Mouse (Mus musculus): ENCODE results near the gene Lcat. TPM values are rescaled to one million over a fixed set of nuclear protein-coding genes. Genes with fewer than 3 reads are reported as not detected.

The Lcat gene
- polyA plus RNA-seq, 1 experiment from 2014 or later: 1.3 TPM

- H3K27ac ChIP-seq: peak overlapping the region; percentile 95
- peaks cover 46% of the 10 kb centered on the region for H3K4me1 ChIP-seq (replicated peaks)
- no peaks in the 10 kb centered on the region for H3K9me3 ChIP-seq (replicated peaks)
- WGBS: 9% methylated on average over 19 of the region's 19 CpGs
- no peaks in the 10 kb centered on the region for H3K36me3 ChIP-seq
- peak overlapping the region; percentile 88 for H3K4me3 ChIP-seq
- peak overlapping the region; percentile 76 for H3K4me2 ChIP-seq
- peak overlapping the region; percentile 2; the same call in 1 of the 2 replicates for H3K9ac ChIP-seq
- ATAC-seq (replicated peaks; ENCODE audit: insufficient number of reproducible peaks, insufficient read depth, low FRiP score, low read depth): no peak
- H3K27me3 ChIP-seq: no peaks in the 10 kb centered on the region
Observed at GRCm38 (mm10) chr8:105966692-105967311, 23.6 kb upstream of the Lcat start.

- Histone ChIP-seq H3K9me3 (replicated peaks) (no peaks in the 10 kb centered on the region), H3K9ac (peak within 1 kb of the TSS; percentile 94), H3K36me3 (no peaks in the 10 kb centered on the region), H3K4me3 (peak within 1 kb of the TSS; percentile 88), H3K4me1 (replicated peaks) (peaks cover 54% of the 10 kb centered on the region), H3K27ac (peak within 1 kb of the TSS; percentile 95), H3K4me2 (peak within 1 kb of the TSS; percentile 76), H3K27me3 (no peaks in the 10 kb centered on the region)
- ATAC-seq (replicated peaks; ENCODE audit: insufficient number of reproducible peaks, insufficient read depth, low FRiP score, low read depth): peak; percentile 89
- WGBS: under 1% methylated on average over 41 of the region's 47 CpGs
Observed at GRCm38 (mm10) chr8:105965905-105966341, 22.7 kb upstream of the Lcat start, which contains the start of gene Slc12a4. Slc12a4 (minus strand) TSS chr8:105966097.

- peak; percentile 59 for ATAC-seq (replicated peaks; ENCODE audit: insufficient number of reproducible peaks, insufficient read depth, low FRiP score, low read depth)
- 1% methylated on average over 40 of the region's 40 CpGs for WGBS
Observed at GRCm38 (mm10) chr8:105965266-105965904, 22.2 kb upstream of the Lcat start.

GRCm38 (mm10) chr8:105964506-105965265, 21.5 kb upstream of the Lcat start:
- no peak for ATAC-seq (replicated peaks; ENCODE audit: insufficient number of reproducible peaks, insufficient read depth, low FRiP score, low read depth)
- 40% methylated on average over 12 of the region's 12 CpGs for WGBS
- peaks cover 63% of the 10 kb centered on the region for H3K4me1 ChIP-seq (replicated peaks)

More at GRCm38 (mm10) chr8:105965266-105965904, 22.2 kb upstream of the Lcat start:
- Histone ChIP-seq H3K4me2 (peak overlapping the region; percentile 76), H3K9ac (peak overlapping the region; percentile 94), H3K27ac (peak overlapping the region; percentile 95), H3K27me3 (no peaks in the 10 kb centered on the region), H3K4me3 (peak overlapping the region; percentile 88), H3K4me1 (replicated peaks) (peaks cover 56% of the 10 kb centered on the region), H3K9me3 (replicated peaks) (no peaks in the 10 kb centered on the region), H3K36me3 (0 out of 2 replicates have a peak, but pooled peaks cover 2% of the 10 kb centered on the region)

GRCm38 (mm10) chr8:105961536-105961935, 18.4 kb upstream of the Lcat start:
- no peak for ATAC-seq (replicated peaks; ENCODE audit: insufficient number of reproducible peaks, insufficient read depth, low FRiP score, low read depth)
- H3K4me1 ChIP-seq (replicated peaks): peaks cover 72% of the 10 kb centered on the region
- no peak overlapping the region for H3K9ac ChIP-seq
- no peak overlapping the region for H3K4me3 ChIP-seq
- H3K36me3 ChIP-seq: peaks cover 22% of the 10 kb centered on the region
- H3K4me2 ChIP-seq: no peak overlapping the region
- no peak overlapping the region for H3K27ac ChIP-seq
- H3K27me3 ChIP-seq: no peaks in the 10 kb centered on the region
- no peaks in the 10 kb centered on the region for H3K9me3 ChIP-seq (replicated peaks)
- 66% methylated on average over 10 of the region's 10 CpGs for WGBS

More at GRCm38 (mm10) chr8:105964506-105965265, 21.5 kb upstream of the Lcat start:
- peak overlapping the region; percentile 94 for H3K9ac ChIP-seq
- H3K27ac ChIP-seq: peak overlapping the region; percentile 95
- peak overlapping the region; percentile 76 for H3K4me2 ChIP-seq
- H3K4me3 ChIP-seq: peak overlapping the region; percentile 88
- H3K36me3 ChIP-seq: 0 out of 2 replicates have a peak, but pooled peaks cover 9% of the 10 kb centered on the region
- no peaks in the 10 kb centered on the region for H3K27me3 ChIP-seq
- H3K9me3 ChIP-seq (replicated peaks): no peaks in the 10 kb centered on the region

GRCm38 (mm10) chr8:105961101-105961500, 17.9 kb upstream of the Lcat start:
- no peak overlapping the region for H3K4me3 ChIP-seq
- no peak overlapping the region for H3K27ac ChIP-seq
- no peak for ATAC-seq (replicated peaks; ENCODE audit: insufficient number of reproducible peaks, insufficient read depth, low FRiP score, low read depth)
- no peak overlapping the region for H3K4me2 ChIP-seq
- H3K9ac ChIP-seq: no peak overlapping the region
- 78% methylated on average over 14 of the region's 14 CpGs for WGBS
- H3K9me3 ChIP-seq (replicated peaks): no peaks in the 10 kb centered on the region
- H3K4me1 ChIP-seq (replicated peaks): peaks cover 71% of the 10 kb centered on the region
- no peaks in the 10 kb centered on the region for H3K27me3 ChIP-seq
- H3K36me3 ChIP-seq: peaks cover 24% of the 10 kb centered on the region

- Histone ChIP-seq H3K27ac (no peak overlapping the region), H3K4me3 (no peak overlapping the region), H3K4me2 (no peak overlapping the region), H3K4me1 (replicated peaks) (peaks cover 61% of the 10 kb centered on the region), H3K9me3 (replicated peaks) (no peaks in the 10 kb centered on the region), H3K36me3 (peaks cover 39% of the 10 kb centered on the region), H3K9ac (no peak overlapping the region), H3K27me3 (no peaks in the 10 kb centered on the region)
- no peak for ATAC-seq (replicated peaks; ENCODE audit: insufficient number of reproducible peaks, insufficient read depth, low FRiP score, low read depth)
- WGBS: 65% methylated on average over 7 of the region's 7 CpGs
Observed at GRCm38 (mm10) chr8:105959350-105959749, 16.2 kb upstream of the Lcat start.

GRCm38 (mm10) chr8:105957813-105958212, 14.6 kb upstream of the Lcat start:
- no peaks in the 10 kb centered on the region for H3K27me3 ChIP-seq
- peak; percentile 21; the same call in 1 of the 2 replicates for ATAC-seq (replicated peaks; ENCODE audit: insufficient number of reproducible peaks, insufficient read depth, low FRiP score, low read depth)
- no peak overlapping the region for H3K27ac ChIP-seq
- no peak overlapping the region for H3K4me2 ChIP-seq
- H3K36me3 ChIP-seq: peaks cover 53% of the 10 kb centered on the region
- peaks cover 47% of the 10 kb centered on the region for H3K4me1 ChIP-seq (replicated peaks)
- H3K9me3 ChIP-seq (replicated peaks): no peaks in the 10 kb centered on the region
- no peak overlapping the region for H3K4me3 ChIP-seq
- H3K9ac ChIP-seq: no peak overlapping the region
- WGBS: 38% methylated on average over 3 of the region's 4 CpGs

- Histone ChIP-seq H3K4me1 (replicated peaks) (peaks cover 45% of the 10 kb centered on the region), H3K27ac (0 out of 2 replicates have a peak overlapping the region, but pooled peaks have one; percentile 38), H3K4me2 (no peak overlapping the region), H3K9me3 (replicated peaks) (no peaks in the 10 kb centered on the region), H3K36me3 (peaks cover 60% of the 10 kb centered on the region), H3K9ac (no peak overlapping the region), H3K4me3 (no peak overlapping the region), H3K27me3 (no peaks in the 10 kb centered on the region)
- peak; percentile 27; the same call in 1 of the 2 replicates for ATAC-seq (replicated peaks; ENCODE audit: insufficient number of reproducible peaks, insufficient read depth, low FRiP score, low read depth)
- 54% methylated on average over 4 of the region's 4 CpGs for WGBS
Observed at GRCm38 (mm10) chr8:105956556-105956955, 13.4 kb upstream of the Lcat start.

- Histone ChIP-seq H3K9me3 (replicated peaks) (no peaks in the 10 kb centered on the region), H3K4me1 (replicated peaks) (peaks cover 34% of the 10 kb centered on the region), H3K27me3 (no peaks in the 10 kb centered on the region), H3K4me3 (no peak overlapping the region), H3K4me2 (no peak overlapping the region), H3K36me3 (peaks cover 82% of the 10 kb centered on the region), H3K9ac (no peak overlapping the region), H3K27ac (peak overlapping the region; percentile 63)
- 0 out of 2 replicates have a peak, but pooled peaks have one; percentile 28 for ATAC-seq (replicated peaks; ENCODE audit: insufficient number of reproducible peaks, insufficient read depth, low FRiP score, low read depth)
- WGBS: 23% methylated on average over 7 of the region's 7 CpGs
Observed at GRCm38 (mm10) chr8:105951057-105951659, 8.0 kb upstream of the Lcat start.

- Histone ChIP-seq H3K4me1 (replicated peaks) (peaks cover 34% of the 10 kb centered on the region), H3K27ac (peak overlapping the region; percentile 59), H3K9ac (no peak overlapping the region), H3K9me3 (replicated peaks) (no peaks in the 10 kb centered on the region), H3K4me3 (no peak overlapping the region), H3K4me2 (no peak overlapping the region), H3K36me3 (peaks cover 84% of the 10 kb centered on the region), H3K27me3 (no peaks in the 10 kb centered on the region)
- ATAC-seq (replicated peaks; ENCODE audit: insufficient number of reproducible peaks, insufficient read depth, low FRiP score, low read depth): peak; percentile 54
- 26% methylated on average over 10 of the region's 10 CpGs for WGBS
Observed at GRCm38 (mm10) chr8:105949350-105949749, 6.2 kb upstream of the Lcat start.

All from heart, embryonic 15.5 days (tissue).